Mouse (Mus musculus) erythroblast, embryonic 14.5 days (primary cell): ENCODE results near the gene Bmp6. TPM values are rescaled to one million over a fixed set of nuclear protein-coding genes. Genes with fewer than 3 reads are reported as not detected.

ENCODE experiments used
- H3K27me3 ChIP-seq: 2 replicates; pipeline ENCODE4 v1.6.1; 2012; ENCODE audit warnings: inconsistent platforms; ENCODE audit not compliant: control insufficient read depth
- H3K36me3 ChIP-seq: 2 replicates; pipeline ENCODE4 v1.6.1; 2012; ENCODE audit warnings: mild to moderate bottlenecking, inconsistent platforms; ENCODE audit not compliant: control insufficient read depth
- H3K4me1 ChIP-seq: 2 replicates; pipeline ENCODE4 v1.6.1; 2012; ENCODE audit warnings: inconsistent platforms; ENCODE audit not compliant: control insufficient read depth
- H3K4me3 ChIP-seq: replicated peaks from 2 replicates; pipeline ENCODE3; 2012; ENCODE audit warnings: moderate library complexity, mild to moderate bottlenecking, inconsistent platforms
- H3K9me3 ChIP-seq: 2 replicates; pipeline ENCODE4 v1.6.1; 2012; ENCODE audit warnings: low read length, inconsistent platforms, mixed read lengths; ENCODE audit not compliant: control insufficient read depth
- GATA1 ChIP-seq: IDR thresholded peaks from 2 replicates; pipeline ENCODE4 v1.6.1; 2012; ENCODE audit warnings: low read length, inconsistent platforms, mixed read lengths
- TAL1 ChIP-seq: IDR thresholded peaks from 3 replicates; pipeline ENCODE4 v1.6.1; 2012; ENCODE audit warnings: low read length, inconsistent platforms, mixed read lengths
- polyA plus RNA-seq: library from polyadenylated mRNA; stranded (reverse); fragments of >175 nt; gene quantifications from 2 replicates; pipeline ENCODE4 v1.2.3, GENCODE M21; 2012

The Bmp6 gene
- polyA plus RNA-seq, 1 experiment = not detected

GRCm38 (mm10) chr13:38476936-38477335 lies 132.0 kb downstream of the Bmp6 start:
- no peaks in the 10 kb centered on the region for H3K36me3 ChIP-seq
- H3K4me3 ChIP-seq = no peak overlapping the region
- H3K4me1 ChIP-seq = no peaks in the 10 kb centered on the region
- no peak for TF ChIP-seq GATA1
- TF ChIP-seq TAL1 = no peak
- H3K9me3 ChIP-seq = no peaks in the 10 kb centered on the region
- no peaks in the 10 kb centered on the region for H3K27me3 ChIP-seq

- no peak overlapping the region for H3K4me3 ChIP-seq
- no peaks in the 10 kb centered on the region for H3K4me1 ChIP-seq
- H3K36me3 ChIP-seq = no peaks in the 10 kb centered on the region
- no peak for TF ChIP-seq TAL1
- H3K27me3 ChIP-seq = no peaks in the 10 kb centered on the region
- H3K9me3 ChIP-seq = no peaks in the 10 kb centered on the region
Measured at GRCm38 (mm10) chr13:38481021-38481420, 136.1 kb downstream of the Bmp6 start.

GRCm38 (mm10) chr13:38484701-38485100 lies 139.8 kb downstream of the Bmp6 start:
- Histone ChIP-seq H3K27me3 (no peaks in the 10 kb centered on the region), H3K4me3 (no peak overlapping the region), H3K4me1 (no peaks in the 10 kb centered on the region), H3K36me3 (no peaks in the 10 kb centered on the region), H3K9me3 (no peaks in the 10 kb centered on the region)
- TF ChIP-seq TAL1 = no peak
- no peak for TF ChIP-seq GATA1

- no peaks in the 10 kb centered on the region for H3K4me1 ChIP-seq
- no peak for TF ChIP-seq TAL1
- H3K9me3 ChIP-seq = no peaks in the 10 kb centered on the region
- H3K4me3 ChIP-seq = no peak overlapping the region
- H3K27me3 ChIP-seq = no peaks in the 10 kb centered on the region
- H3K36me3 ChIP-seq = no peaks in the 10 kb centered on the region
Measured at GRCm38 (mm10) chr13:38486767-38487166, 141.9 kb downstream of the Bmp6 start.

GRCm38 (mm10) chr13:38496715-38497114 lies 151.8 kb downstream of the Bmp6 start:
- H3K36me3 ChIP-seq = peaks cover 13% of the 10 kb centered on the region
- no peaks in the 10 kb centered on the region for H3K4me1 ChIP-seq
- TF ChIP-seq TAL1 (no peak), GATA1 (no peak)
- H3K9me3 ChIP-seq = no peaks in the 10 kb centered on the region
- no peaks in the 10 kb centered on the region for H3K27me3 ChIP-seq
- H3K4me3 ChIP-seq = no peak overlapping the region

- H3K4me3 ChIP-seq = no peak overlapping the region
- H3K4me1 ChIP-seq = peaks cover 5% of the 10 kb centered on the region
- H3K27me3 ChIP-seq = no peaks in the 10 kb centered on the region
- no peaks in the 10 kb centered on the region for H3K9me3 ChIP-seq
- peaks cover 53% of the 10 kb centered on the region for H3K36me3 ChIP-seq
- TF ChIP-seq GATA1 = no peak
- no peak for TF ChIP-seq TAL1
Measured at GRCm38 (mm10) chr13:38501314-38501713, 156.4 kb downstream of the Bmp6 start.

GRCm38 (mm10) chr13:38503137-38503849 lies 158.4 kb downstream of the Bmp6 start:
- Histone ChIP-seq H3K27me3 (no peaks in the 10 kb centered on the region), H3K4me1 (peaks cover 5% of the 10 kb centered on the region), H3K4me3 (no peak overlapping the region), H3K36me3 (peaks cover 69% of the 10 kb centered on the region), H3K9me3 (no peaks in the 10 kb centered on the region)
- TF ChIP-seq GATA1 (no peak), TAL1 (no peak)

- Histone ChIP-seq H3K36me3 (peaks cover 80% of the 10 kb centered on the region), H3K27me3 (no peaks in the 10 kb centered on the region), H3K9me3 (no peaks in the 10 kb centered on the region), H3K4me3 (no peak overlapping the region), H3K4me1 (peaks cover 5% of the 10 kb centered on the region)
- TF ChIP-seq TAL1 = no peak
- TF ChIP-seq GATA1 = no peak
Measured at GRCm38 (mm10) chr13:38506320-38506719, 161.4 kb downstream of the Bmp6 start.

GRCm38 (mm10) chr13:38506936-38507335 lies 162.0 kb downstream of the Bmp6 start:
- peaks cover 79% of the 10 kb centered on the region for H3K36me3 ChIP-seq
- H3K4me3 ChIP-seq = no peak overlapping the region
- TF ChIP-seq GATA1 (no peak), TAL1 (no peak)
- H3K27me3 ChIP-seq = no peaks in the 10 kb centered on the region
- no peaks in the 10 kb centered on the region for H3K9me3 ChIP-seq
- H3K4me1 ChIP-seq = peaks cover 5% of the 10 kb centered on the region

- Histone ChIP-seq H3K27me3 (no peaks in the 10 kb centered on the region), H3K36me3 (peaks cover 81% of the 10 kb centered on the region), H3K9me3 (no peaks in the 10 kb centered on the region), H3K4me1 (no peaks in the 10 kb centered on the region), H3K4me3 (no peak overlapping the region)
- TF ChIP-seq GATA1 (no peak), TAL1 (no peak)
Measured at GRCm38 (mm10) chr13:38509681-38510341, 164.9 kb downstream of the Bmp6 start.
